Mouse (Mus musculus): ENCODE results near the gene Dusp3.

Dusp3 gene

GRCm38 (mm10) chr11:101928030-101928762 is 58.6 kb downstream of the Dusp3 start:
- DNase-seq (ENCODE audit: low read depth) = no peak

- DNase-seq (ENCODE audit: low read depth) = no peak
These were observed 59.7 kb downstream of the Dusp3 start for GRCm38 (mm10) chr11:101926951-101927589.

DNA sequence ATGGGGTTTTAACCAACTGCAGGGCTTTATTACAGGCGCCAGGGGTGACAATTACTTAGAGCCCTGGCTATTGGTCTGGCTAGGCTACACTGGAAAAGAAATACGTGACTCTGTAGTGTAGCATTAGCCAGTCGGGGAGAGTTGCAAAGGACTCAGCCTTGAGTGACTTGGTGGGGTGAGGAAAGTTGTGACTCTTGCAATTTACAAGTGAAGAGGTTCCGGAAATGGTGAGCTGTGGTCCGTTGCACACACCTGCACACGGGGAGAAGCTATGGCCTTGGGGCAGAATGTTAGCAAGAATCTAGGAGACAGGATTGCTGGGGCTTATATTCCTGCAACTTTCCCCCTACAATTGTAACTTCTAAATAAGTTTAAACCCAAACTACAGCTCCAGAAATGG is 61.2 kb downstream of the Dusp3 start:
- no peak for DNase-seq (ENCODE audit: low read depth)

GRCm38 (mm10) chr11:101924441-101924976 is 62.3 kb downstream of the Dusp3 start:
- no peak for DNase-seq (ENCODE audit: low read depth)

GRCm38 (mm10) chr11:101923988-101924387 is 62.8 kb downstream of the Dusp3 start:
- no peak for DNase-seq (ENCODE audit: low read depth)

GRCm38 (mm10) chr11:101921361-101921952 is 65.4 kb downstream of the Dusp3 start:
- no peak for DNase-seq (ENCODE audit: low read depth)
